Mouse (Mus musculus): Measurements from ENCODE around the gene Gna13.
"Not testable (repeated sequence)": the region's sequence is repeated elsewhere in the genome, so short reads cannot be mapped to it uniquely, and the experiment has no call there.

Gna13 gene

GRCm38 (mm10) chr11:109329331-109329730 is 33.3 kb upstream of the Gna13 start:
- no peaks in the 10 kb centered on the region for H3K36me3 ChIP-seq (ENCODE audit: insufficient read depth, low read length)
- TF ChIP-seq POU5F1 (IDR thresholded peaks at IDR 0.05; ENCODE audit: borderline replicate concordance, low read length) (no peak), NANOG (IDR thresholded peaks at IDR 0.05; ENCODE audit: borderline replicate concordance, low read length) (no peak), CTCF (conservative IDR thresholded peaks at IDR 0.05; ENCODE audit: low read length) (no peak)
- H3K4me1 ChIP-seq (replicated peaks; ENCODE audit: low read depth, low read length), result peaks cover 9% of the 10 kb centered on the region

DNA sequence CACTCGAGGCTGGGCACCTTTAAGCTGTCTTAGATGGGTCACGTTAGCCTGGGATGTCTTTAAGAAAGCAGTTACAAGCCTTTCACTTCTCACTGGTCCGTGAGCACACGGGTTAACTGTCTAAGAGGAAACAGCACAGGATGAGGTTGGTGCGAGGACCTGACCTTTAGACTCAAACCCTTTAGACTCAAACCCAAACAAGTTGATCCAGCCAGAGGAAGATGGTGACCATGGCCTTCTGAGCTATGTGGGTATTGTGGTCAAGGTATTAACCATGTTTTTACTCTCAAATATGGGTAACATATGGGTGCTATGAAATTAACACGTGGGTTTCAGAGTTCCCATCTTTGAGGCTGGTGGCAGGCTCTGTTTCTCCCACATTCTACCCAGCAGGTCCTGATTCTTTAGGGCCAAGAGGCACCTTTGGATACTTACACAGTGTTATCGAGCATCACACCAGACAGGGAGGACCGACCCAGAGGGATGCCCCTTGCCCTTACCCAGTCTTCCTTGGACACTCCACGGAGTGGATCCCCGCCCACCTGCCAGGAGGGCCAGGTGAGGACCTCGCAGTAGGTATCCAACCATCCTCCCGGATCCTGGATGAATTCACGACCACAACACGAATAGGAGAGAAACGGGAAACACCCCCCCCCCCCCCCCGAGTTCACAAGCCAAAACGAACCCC is 31.8 kb upstream of the Gna13 start:
- H3K4me3 ChIP-seq (replicated peaks; ENCODE audit: low read length), result peak overlapping the region; percentile 20; the same call in 1 of the 2 replicates
- H3K36me3 ChIP-seq (ENCODE audit: insufficient read depth, low read length), result no peaks in the 10 kb centered on the region
- H3K4me1 ChIP-seq (replicated peaks; ENCODE audit: low read depth, low read length), result peaks cover 9% of the 10 kb centered on the region
- H3K27me3 ChIP-seq (ENCODE audit: insufficient read depth, low read length), result peaks cover 18% of the 10 kb centered on the region
- TF ChIP-seq NANOG (IDR thresholded peaks at IDR 0.05; ENCODE audit: borderline replicate concordance, low read length) (no peak), CTCF (conservative IDR thresholded peaks at IDR 0.05; ENCODE audit: low read length) (no peak), POU5F1 (IDR thresholded peaks at IDR 0.05; ENCODE audit: borderline replicate concordance, low read length) (no peak)
- no peaks in the 10 kb centered on the region for H3K9me3 ChIP-seq (ENCODE audit: low read length)

More at GRCm38 (mm10) chr11:109329331-109329730, 33.3 kb upstream of the Gna13 start:
- peaks cover 18% of the 10 kb centered on the region for H3K27me3 ChIP-seq (ENCODE audit: insufficient read depth, low read length)
- no peaks in the 10 kb centered on the region for H3K9me3 ChIP-seq (ENCODE audit: low read length)
- no peak overlapping the region for H3K4me3 ChIP-seq (replicated peaks; ENCODE audit: low read length)

DNA sequence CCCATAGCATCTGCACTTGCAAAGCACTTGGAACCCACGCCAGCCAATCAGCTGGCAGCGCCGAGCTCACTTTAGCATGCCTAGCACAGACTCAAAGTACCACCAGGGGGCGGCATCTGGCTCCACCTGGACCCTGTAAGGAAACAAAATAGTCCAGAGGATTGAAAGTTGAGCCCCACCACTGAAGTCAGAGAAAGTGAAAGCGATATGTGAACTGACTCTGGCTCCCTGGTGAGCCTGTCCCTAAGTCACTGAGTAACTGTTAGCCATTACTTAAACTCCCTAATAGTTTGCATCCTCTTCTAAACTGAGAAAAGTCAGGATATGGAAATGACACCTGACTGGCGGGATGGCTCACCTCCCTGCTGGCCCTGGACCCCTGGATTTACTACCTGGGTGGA is 31.2 kb upstream of the Gna13 start:
- H3K4me3 ChIP-seq (replicated peaks; ENCODE audit: low read length), result no peak overlapping the region
- peaks cover 17% of the 10 kb centered on the region for H3K27me3 ChIP-seq (ENCODE audit: insufficient read depth, low read length)
- peaks cover 9% of the 10 kb centered on the region for H3K4me1 ChIP-seq (replicated peaks; ENCODE audit: low read depth, low read length)
- TF ChIP-seq POU5F1 (IDR thresholded peaks at IDR 0.05; ENCODE audit: borderline replicate concordance, low read length) (no peak), CTCF (conservative IDR thresholded peaks at IDR 0.05; ENCODE audit: low read length) (peak; percentile 69), NANOG (IDR thresholded peaks at IDR 0.05; ENCODE audit: borderline replicate concordance, low read length) (no peak)
- no peaks in the 10 kb centered on the region for H3K36me3 ChIP-seq (ENCODE audit: insufficient read depth, low read length)
- H3K9me3 ChIP-seq (ENCODE audit: low read length), result no peaks in the 10 kb centered on the region

GRCm38 (mm10) chr11:109332722-109333121 is 29.9 kb upstream of the Gna13 start:
- Histone ChIP-seq H3K9me3 (ENCODE audit: low read length) (no peaks in the 10 kb centered on the region), H3K27me3 (ENCODE audit: insufficient read depth, low read length) (peaks cover 15% of the 10 kb centered on the region), H3K4me1 (replicated peaks; ENCODE audit: low read depth, low read length) (peaks cover 9% of the 10 kb centered on the region), H3K4me3 (replicated peaks; ENCODE audit: low read length) (no peak overlapping the region), H3K36me3 (ENCODE audit: insufficient read depth, low read length) (no peaks in the 10 kb centered on the region)
- TF ChIP-seq NANOG (IDR thresholded peaks at IDR 0.05; ENCODE audit: borderline replicate concordance, low read length), result no peak
- TF ChIP-seq CTCF (conservative IDR thresholded peaks at IDR 0.05; ENCODE audit: low read length), result no peak
- no peak for TF ChIP-seq POU5F1 (IDR thresholded peaks at IDR 0.05; ENCODE audit: borderline replicate concordance, low read length)

DNA sequence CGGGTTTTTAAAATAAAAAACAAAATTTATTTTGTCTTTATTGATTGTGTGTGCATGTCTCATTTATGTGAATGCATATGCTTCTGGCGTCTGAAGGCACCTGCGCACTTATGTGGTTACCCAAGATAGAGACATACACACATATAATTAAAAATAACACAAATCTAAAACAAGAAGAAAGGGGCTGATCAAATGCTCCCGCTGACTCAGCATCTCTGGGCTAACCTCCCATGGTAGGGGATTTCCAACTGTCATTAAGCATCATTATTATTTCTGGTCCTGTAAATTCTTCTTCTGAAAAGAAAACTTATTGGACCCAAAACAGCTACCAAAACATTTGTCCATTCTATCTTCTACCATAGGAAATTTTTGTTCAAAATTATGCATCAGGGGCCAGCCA is 27.9 kb upstream of the Gna13 start:
- Histone ChIP-seq H3K4me1 (replicated peaks; ENCODE audit: low read depth, low read length) (peaks cover 9% of the 10 kb centered on the region), H3K4me3 (replicated peaks; ENCODE audit: low read length) (no peak overlapping the region), H3K36me3 (ENCODE audit: insufficient read depth, low read length) (no peaks in the 10 kb centered on the region), H3K27me3 (ENCODE audit: insufficient read depth, low read length) (peaks cover 13% of the 10 kb centered on the region), H3K9me3 (ENCODE audit: low read length) (no peaks in the 10 kb centered on the region)
- TF ChIP-seq POU5F1 (IDR thresholded peaks at IDR 0.05; ENCODE audit: borderline replicate concordance, low read length) (no peak), CTCF (conservative IDR thresholded peaks at IDR 0.05; ENCODE audit: low read length) (no peak), NANOG (IDR thresholded peaks at IDR 0.05; ENCODE audit: borderline replicate concordance, low read length) (no peak)

GRCm38 (mm10) chr11:109335890-109336289 is 26.7 kb upstream of the Gna13 start:
- H3K4me3 ChIP-seq (replicated peaks; ENCODE audit: low read length), result no peak overlapping the region
- no peaks in the 10 kb centered on the region for H3K36me3 ChIP-seq (ENCODE audit: insufficient read depth, low read length)
- no peak for TF ChIP-seq POU5F1 (IDR thresholded peaks at IDR 0.05; ENCODE audit: borderline replicate concordance, low read length)
- no peak for TF ChIP-seq CTCF (conservative IDR thresholded peaks at IDR 0.05; ENCODE audit: low read length)
- no peak for TF ChIP-seq NANOG (IDR thresholded peaks at IDR 0.05; ENCODE audit: borderline replicate concordance, low read length)
- peaks cover 2% of the 10 kb centered on the region; the same call in 1 of the 2 replicates for H3K27me3 ChIP-seq (ENCODE audit: insufficient read depth, low read length)
- H3K9me3 ChIP-seq (ENCODE audit: low read length), result no peaks in the 10 kb centered on the region
- peaks cover 7% of the 10 kb centered on the region for H3K4me1 ChIP-seq (replicated peaks; ENCODE audit: low read depth, low read length)

- Histone ChIP-seq H3K9me3 (ENCODE audit: low read length) (no peaks in the 10 kb centered on the region), H3K27me3 (ENCODE audit: insufficient read depth, low read length) (no peaks in the 10 kb centered on the region), H3K4me1 (replicated peaks; ENCODE audit: low read depth, low read length) (peaks cover 9% of the 10 kb centered on the region), H3K4me3 (replicated peaks; ENCODE audit: low read length) (no peak overlapping the region), H3K36me3 (ENCODE audit: insufficient read depth, low read length) (no peaks in the 10 kb centered on the region)
- no peak for TF ChIP-seq CTCF (conservative IDR thresholded peaks at IDR 0.05; ENCODE audit: low read length)
- TF ChIP-seq NANOG (IDR thresholded peaks at IDR 0.05; ENCODE audit: borderline replicate concordance, low read length), result no peak
- no peak for TF ChIP-seq POU5F1 (IDR thresholded peaks at IDR 0.05; ENCODE audit: borderline replicate concordance, low read length)
Observed at GRCm38 (mm10) chr11:109339155-109339938, 23.3 kb upstream of the Gna13 start.

GRCm38 (mm10) chr11:109340541-109340940 is 22.1 kb upstream of the Gna13 start:
- H3K4me1 ChIP-seq (replicated peaks; ENCODE audit: low read depth, low read length), result peaks cover 9% of the 10 kb centered on the region
- H3K4me3 ChIP-seq (replicated peaks; ENCODE audit: low read length), result no peak overlapping the region
- H3K9me3 ChIP-seq (ENCODE audit: low read length), result no peaks in the 10 kb centered on the region
- H3K27me3 ChIP-seq (ENCODE audit: insufficient read depth, low read length), result no peaks in the 10 kb centered on the region
- no peaks in the 10 kb centered on the region for H3K36me3 ChIP-seq (ENCODE audit: insufficient read depth, low read length)
- TF ChIP-seq NANOG (IDR thresholded peaks at IDR 0.05; ENCODE audit: borderline replicate concordance, low read length) (no peak), POU5F1 (IDR thresholded peaks at IDR 0.05; ENCODE audit: borderline replicate concordance, low read length) (no peak), CTCF (conservative IDR thresholded peaks at IDR 0.05; ENCODE audit: low read length) (no peak)

- not testable (repeated sequence) for H3K27me3 ChIP-seq (ENCODE audit: insufficient read depth, low read length); H3K36me3 ChIP-seq (ENCODE audit: insufficient read depth, low read length); H3K4me3 ChIP-seq (replicated peaks; ENCODE audit: low read length); H3K9me3 ChIP-seq (ENCODE audit: low read length)
- peaks cover 19% of the 10 kb centered on the region for H3K4me1 ChIP-seq (replicated peaks; ENCODE audit: low read depth, low read length)
Observed at GRCm38 (mm10) chr11:109342666-109343065, 20.0 kb upstream of the Gna13 start.
